Mouse (Mus musculus) forelimb bud, embryonic 11.5 days (tissue): ENCODE measurements around the gene Cgref1.

Experiments
- DNase-seq: peaks from one replicate; pipeline ENCODE4 v3.0.0-alpha.2; 2012; ENCODE audit warnings: low read depth, low spot score

Cgref1 gene

GRCm38 (mm10) chr5:30944956-30945781 is at the start of gene Cgref1:
Gene Cgref1, minus strand, starts transcription at chr5:30945591.
- no peak for DNase-seq

- no peak for DNase-seq
Measured at GRCm38 (mm10) chr5:30994074-30994473, 48.7 kb upstream of the Cgref1 start.

DNA sequence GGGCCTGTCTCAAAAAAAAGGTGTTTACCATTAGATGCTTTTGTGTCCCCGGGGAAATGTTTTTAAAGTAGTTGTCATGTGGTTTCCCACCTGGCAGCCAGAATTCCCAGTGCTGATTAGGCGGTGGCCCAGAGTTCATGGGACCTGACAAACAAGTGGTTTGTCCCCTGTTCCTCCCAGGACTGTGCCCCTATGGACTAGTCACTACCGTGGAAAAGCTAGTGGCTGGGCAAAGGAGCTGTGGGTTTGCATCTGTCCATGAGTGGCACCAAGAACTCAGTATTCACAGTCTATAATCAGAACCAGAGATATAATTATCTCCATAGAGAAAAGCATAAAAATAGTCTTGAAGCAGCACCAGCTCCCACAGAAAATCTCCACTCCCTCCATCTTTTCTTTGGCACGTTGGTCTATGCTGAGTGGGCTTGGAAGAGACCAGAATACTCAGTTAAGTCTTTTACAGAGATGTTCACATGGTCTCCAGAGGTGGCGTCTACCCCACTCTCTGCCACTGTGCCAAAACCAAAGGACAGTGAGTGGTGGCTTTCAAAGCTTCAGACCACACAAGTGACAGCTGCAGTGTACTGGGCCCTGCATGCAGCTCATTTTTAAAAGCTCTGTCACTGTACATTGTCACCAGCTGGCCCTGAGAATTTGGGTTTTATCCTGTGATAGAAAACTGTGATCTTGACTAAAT is 47.7 kb upstream of the Cgref1 start:
- DNase-seq, result no peak

GRCm38 (mm10) chr5:30982357-30982756 is 37.0 kb upstream of the Cgref1 start:
- DNase-seq, result no peak

DNA sequence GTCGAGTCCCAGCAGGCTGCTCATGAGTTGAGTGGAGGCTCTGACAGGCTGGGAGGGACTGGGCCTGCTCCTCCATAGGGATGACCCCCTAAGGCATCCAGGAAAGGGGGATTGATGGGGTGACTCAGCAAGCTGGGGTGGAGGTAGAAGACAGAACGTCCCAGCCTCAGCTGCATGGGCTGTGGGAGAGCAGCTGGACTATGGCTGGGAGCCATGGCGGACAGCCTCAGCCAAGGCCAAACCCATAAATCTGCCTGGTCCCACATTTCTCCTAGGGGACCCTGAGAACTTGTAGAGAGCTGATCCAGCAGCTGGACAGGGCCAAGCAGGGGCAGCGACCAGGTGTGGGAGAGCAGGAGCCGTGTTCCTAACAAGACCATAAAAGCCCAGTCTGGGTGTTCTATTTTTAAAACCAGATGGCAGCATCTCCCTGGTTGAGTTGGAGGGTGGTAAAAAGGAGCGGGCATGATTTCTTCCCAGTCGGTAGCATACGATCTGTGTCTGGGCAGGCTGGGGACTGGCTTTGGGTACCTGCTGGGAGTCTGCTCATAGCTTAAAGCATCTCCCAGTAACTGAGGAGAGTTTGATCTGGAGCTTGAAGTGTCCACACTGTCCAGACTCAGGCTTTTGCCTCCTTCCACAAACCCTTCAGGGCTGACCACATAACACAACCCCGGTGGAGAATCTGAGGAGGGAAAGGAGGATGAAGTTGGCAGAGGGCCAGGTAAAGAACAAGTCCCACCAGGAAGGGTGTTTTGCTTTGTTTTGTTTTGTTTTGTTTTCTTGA is 29.7 kb upstream of the Cgref1 start:
- no peak for DNase-seq

DNA sequence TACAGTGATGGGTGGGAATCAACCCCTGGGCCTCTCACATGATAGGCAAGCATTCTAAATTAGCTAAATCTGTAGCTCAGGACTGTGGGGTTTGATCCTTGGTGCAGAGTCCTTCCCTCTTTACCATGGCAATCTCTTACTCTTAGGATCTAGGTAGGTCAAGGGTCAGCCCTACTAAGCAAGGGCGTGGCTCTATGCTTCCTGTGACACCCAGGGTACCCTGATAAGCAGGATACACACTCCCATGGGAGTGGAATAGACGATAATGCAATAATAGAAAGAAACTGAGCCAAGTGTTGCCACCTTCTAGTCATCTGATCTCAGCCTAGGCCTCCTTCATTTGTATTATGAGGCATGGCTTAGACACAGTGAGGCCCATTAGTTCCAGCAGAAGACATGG is 24.0 kb upstream of the Cgref1 start:
- DNase-seq, result no peak

DNA sequence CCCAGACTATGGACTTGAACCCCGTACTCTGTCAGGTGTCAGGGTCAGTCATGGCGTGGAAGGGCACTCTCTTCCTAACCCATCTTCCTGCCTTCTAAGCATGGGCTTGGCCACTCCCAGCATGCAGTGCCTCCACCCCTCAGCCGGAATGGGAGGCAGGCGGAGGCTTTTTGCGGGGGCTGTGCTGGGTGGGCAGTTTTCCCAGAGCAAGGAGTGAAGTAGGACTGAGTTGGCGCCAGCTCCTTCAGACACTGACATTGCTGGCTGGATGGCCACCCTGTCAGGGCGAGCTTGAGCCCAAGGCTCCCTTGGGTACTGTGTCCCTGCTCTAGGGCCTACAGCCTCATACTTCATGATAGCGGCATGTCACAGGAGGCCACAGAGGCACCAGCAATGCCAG is 23.0 kb upstream of the Cgref1 start, which contains the start of gene Tcf23:
Gene Tcf23 (plus strand): TSS at position 247 of the 400 bp plus-strand sequence.
- DNase-seq, result no peak

DNA sequence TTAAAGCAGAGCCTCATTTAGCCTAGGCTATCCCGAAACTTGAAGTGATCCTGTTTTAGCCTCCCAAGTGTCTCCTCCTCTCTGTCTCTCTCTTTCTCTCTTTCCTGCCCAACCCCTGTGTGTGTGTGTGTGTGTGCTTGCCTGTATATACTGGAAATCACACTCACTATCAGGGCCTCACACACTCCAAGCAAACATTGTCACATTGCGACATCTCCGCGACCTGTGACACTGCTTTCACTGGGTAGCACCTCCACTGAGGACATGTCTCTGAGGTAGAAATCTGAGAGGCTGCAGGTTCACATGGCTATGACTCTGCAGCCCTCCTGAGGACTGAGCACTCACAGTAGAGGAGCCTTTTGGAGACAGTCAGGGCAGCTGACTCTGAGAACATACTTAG is 20.8 kb upstream of the Cgref1 start:
- no peak for DNase-seq

DNA sequence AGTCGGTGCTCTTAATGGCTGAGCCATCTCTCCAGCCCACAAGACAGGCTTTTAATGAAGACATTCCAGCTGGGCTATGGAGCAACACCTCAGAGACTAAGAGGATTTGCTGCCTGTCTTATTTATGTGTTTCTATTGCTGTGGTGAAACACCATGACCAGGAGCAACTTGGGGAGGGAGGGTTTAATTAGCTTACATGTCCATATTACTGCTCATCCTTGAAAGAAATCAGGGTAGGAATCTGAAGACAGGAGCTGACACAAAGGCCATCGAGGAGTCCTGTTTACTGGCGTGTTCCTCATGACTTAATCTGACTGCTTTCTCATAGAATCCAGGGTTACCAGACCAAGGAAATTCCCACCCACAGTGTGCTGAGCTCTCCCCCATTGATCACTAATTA is 18.5 kb upstream of the Cgref1 start:
- DNase-seq, result no peak

DNA sequence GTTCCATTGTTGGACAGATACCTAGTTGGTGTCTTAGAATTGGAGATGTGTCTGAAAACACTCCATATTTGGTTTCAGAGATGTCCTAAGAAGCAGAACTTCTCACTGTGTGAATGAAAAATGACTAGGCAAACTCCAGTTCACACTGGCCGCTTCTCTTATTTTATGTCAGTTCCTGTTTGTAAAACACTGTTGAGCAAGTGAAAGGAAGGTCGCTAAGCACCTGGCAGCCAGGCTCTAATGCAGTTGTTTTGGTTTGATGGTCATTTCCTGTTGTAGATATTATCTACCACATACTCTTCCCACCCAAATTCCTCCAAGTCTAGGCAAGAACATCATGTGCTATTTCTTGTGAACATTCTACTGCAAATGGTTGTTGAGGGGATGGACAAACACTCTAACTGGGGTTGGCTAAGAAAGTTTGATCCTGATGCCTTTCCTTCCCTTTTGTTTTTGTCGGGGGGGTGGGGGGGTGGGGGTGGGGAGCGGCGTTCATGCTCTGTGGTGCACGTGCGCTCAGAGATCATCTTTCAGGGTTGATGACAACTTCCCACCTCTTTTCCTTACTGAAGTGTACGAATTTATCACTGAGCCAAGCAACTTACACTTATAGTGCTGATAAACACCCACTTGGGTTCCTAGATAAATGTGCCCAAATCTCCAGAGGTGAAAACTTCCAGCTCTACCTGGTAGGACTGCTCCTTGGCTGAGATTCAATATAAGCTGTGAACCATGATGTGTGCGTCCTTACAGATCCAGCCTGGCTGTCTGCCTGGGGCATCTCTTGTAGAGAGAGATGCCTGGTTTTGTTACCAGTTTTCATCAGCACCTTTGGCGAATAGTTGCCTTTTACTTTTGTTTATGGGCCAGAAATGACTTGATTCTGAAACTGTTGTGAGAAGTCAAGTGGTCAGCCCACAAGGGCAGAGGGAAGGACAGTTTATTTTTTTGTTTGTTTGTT is 16.4 kb upstream of the Cgref1 start:
- DNase-seq, result no peak

DNA sequence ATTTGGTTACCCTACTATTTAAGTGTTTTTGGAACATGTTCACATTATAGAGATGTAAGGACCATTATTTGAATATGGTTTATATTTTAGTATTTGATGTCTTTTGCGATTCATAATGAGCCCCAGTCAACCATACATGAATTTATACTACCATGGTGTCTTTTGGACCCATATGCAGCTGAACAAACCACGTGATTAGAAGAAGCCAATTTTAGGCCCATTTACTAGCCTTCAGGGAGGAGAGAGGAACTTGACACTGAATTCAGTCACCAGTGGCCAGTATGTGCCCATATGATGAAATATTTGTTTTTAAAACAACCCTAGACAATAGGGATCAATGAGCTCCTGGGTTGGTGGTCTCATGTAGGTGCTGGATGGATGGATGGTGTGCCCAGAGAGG is 15.4 kb upstream of the Cgref1 start:
- DNase-seq, result no peak

GRCm38 (mm10) chr5:30959966-30960501 is 14.6 kb upstream of the Cgref1 start, which contains the start of gene Preb:
Gene Preb, minus strand, starts transcription at chr5:30960361.
- DNase-seq, result peak; percentile 99

- no peak for DNase-seq
Measured at GRCm38 (mm10) chr5:30959198-30959854, 13.9 kb upstream of the Cgref1 start.

DNA sequence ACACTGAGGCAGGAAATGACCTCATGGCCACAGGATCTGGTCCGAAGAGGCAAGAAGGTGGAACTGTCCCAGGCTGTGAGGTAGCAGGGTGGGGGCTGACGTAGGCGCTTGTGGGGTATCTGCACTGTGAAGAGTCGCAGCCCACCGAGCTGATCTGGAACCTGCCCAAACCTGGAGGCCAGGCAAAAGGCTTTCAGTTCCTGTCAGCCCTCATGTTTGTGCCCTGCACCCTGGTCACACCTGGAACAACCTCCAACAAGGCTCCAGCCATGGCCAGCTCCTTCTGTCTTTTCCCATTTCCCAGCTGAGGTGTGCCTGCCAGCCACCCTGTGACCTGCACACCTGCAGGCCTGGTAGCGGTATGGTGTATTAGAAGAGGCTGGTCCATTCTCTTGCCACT is 12.5 kb upstream of the Cgref1 start:
- DNase-seq, result no peak

DNA sequence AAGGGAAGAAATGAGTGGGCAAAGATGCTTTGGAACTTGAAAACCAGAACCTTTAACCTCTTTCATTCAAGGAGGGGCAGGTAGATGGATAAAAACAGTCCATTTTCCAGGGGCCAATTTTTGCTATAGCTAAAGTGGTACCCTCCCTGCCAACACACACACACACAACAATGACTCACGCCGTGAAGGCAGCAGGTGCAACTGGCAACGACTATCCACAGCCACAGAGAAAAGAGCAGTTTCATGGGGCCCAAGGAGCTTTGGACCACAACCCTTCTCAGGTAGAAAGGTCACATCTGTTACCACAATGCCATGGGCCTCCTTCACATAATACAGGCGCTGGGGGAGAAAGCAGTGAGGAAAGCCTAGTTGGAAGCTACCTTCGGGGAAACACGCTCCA is 10.4 kb upstream of the Cgref1 start:
- DNase-seq, result no peak

- DNase-seq, result no peak
Measured at GRCm38 (mm10) chr5:30954556-30954955, 9.2 kb upstream of the Cgref1 start.

- no peak for DNase-seq
Measured at GRCm38 (mm10) chr5:30954065-30954464, 8.7 kb upstream of the Cgref1 start.

DNA sequence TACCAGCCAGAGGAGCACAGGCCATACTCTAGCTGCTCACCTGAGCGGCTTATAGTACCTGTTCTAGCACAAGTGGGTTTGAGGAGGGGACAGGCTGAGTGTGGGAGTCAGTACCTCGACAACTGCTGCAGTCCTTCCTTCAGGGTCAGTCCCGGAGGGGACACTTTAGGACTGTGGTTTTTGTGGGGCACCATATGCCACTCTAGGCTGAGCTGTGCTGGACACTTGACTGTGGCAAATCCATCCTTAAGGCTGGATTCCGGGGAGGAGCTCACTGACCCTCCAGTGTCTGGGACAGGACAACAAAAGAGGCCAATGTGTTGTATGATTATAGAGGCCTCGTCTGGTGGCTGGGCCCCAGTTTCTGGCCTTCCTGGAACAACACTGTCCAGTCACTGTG is 7.2 kb upstream of the Cgref1 start:
- DNase-seq, result no peak

DNA sequence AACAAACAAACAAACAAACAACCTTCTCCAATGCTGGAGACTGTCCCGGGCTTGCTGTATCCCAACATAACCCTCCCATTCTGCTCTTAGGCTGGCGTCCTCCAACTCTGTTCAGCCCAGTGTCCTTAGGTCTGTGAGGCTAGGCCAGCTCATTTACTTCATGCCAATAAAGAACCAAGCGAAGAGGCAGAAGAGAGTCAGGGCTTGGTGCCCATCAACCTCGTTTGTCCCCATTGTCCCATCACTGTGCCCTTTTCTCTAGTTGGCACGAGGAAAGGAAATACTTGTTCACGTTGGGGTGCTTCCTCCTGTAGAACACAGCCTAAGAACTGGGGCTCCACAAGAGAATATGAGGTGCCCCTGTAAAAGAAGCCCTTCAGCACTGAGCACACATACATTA is 6.3 kb upstream of the Cgref1 start:
- DNase-seq, result no peak

DNA sequence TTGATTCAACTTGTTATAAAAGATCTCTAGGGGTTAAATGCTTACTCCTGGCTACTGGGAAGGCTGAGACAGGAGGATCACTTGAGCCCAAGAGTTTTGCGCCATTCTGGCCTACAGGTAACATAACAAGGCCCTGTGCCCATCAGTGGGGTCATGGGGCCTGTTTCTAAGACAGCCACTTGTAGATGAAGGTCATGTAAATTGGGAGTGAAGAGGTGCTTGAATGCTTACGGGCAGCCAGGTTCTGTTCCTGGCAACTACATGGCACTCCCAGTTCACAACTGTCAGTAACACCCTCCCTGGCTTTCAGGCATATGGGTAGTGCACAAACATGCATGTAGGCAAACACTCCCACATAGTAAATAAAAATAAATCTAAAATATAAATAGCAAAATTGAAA is 5.5 kb upstream of the Cgref1 start:
- no peak for DNase-seq
